16 mouse cellular contexts compared by ENCODE assay signal in the genomic region with DNA sequence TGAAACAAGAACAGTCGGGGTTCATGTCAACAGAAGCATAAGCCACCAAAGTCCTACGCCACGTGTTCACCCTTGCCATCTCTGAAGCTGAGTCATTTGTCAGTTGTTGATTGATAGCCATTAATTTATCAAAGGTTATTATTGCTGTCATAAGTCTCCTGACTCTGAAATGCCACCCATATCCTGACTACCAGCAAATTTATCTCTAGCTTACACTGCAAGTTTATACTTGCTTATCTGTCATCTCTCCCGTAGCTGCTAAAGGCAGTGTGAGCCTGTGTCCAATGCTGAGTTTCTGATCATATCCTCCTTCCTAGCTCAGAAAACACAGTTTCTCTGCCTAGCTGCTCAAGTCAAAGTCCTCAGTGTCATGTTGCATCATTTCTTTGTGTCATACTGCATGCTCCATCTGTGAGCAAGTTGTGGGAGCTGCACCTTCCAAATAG. TPM values are rescaled to one million over a fixed set of nuclear protein-coding genes. Genes with fewer than 3 reads are reported as not detected.
DNase-seq lines count a peak whose midpoint lies in the region; ATAC-seq lines count a peak whose summit lies in the region.
"Had no signal": no experiment of that assay in that cellular context is flagged by ENCODE, and none has a peak within 500 bp of the region (broad histone marks: within the 10 kb centered on the region; RNA-seq: fewer than 3 reads in every experiment).

No protein-coding gene starts in this region.

- H3K27me3 ChIP-seq in embryonic facial prominence, embryonic 15.5 days = no peaks in the 10 kb centered on the region
- no peaks in the 10 kb centered on the region for H3K27me3 ChIP-seq in embryonic facial prominence, embryonic 10.5 days (replicated peaks; ENCODE audit: low read depth, poor library complexity, severe bottlenecking)
- H3K27me3 ChIP-seq in liver, embryonic 15.5 days = no peaks in the 10 kb centered on the region
- H3K27me3 ChIP-seq: megakaryocyte, embryonic 14.5 days had no signal

- H3K9me3 ChIP-seq in embryonic facial prominence, embryonic 15.5 days (replicated peaks) = no peaks in the 10 kb centered on the region
- no peaks in the 10 kb centered on the region for H3K9me3 ChIP-seq in embryonic facial prominence, embryonic 10.5 days
- H3K9me3 ChIP-seq in liver, embryonic 15.5 days (replicated peaks) = no peaks in the 10 kb centered on the region
- H3K9me3 ChIP-seq: megakaryocyte, embryonic 14.5 days had no signal

- H3K4me2 ChIP-seq in embryonic facial prominence, embryonic 15.5 days (replicated peaks) = no peak overlapping the region
- H3K4me2 ChIP-seq in liver, embryonic 15.5 days = peak overlapping the region; percentile 55

- 64% methylated on average over 4 of the region's 4 CpGs for WGBS in embryonic facial prominence, embryonic 15.5 days
- WGBS in embryonic facial prominence, embryonic 10.5 days = 93% methylated on average over 4 of the region's 4 CpGs
- WGBS in liver, embryonic 15.5 days (ENCODE audit: insufficient replicate concordance) = 16% methylated on average over 4 of the region's 4 CpGs

- no peak overlapping the region for H3K4me3 ChIP-seq in embryonic facial prominence, embryonic 15.5 days (replicated peaks)
- no peak overlapping the region for H3K4me3 ChIP-seq in embryonic facial prominence, embryonic 10.5 days
- H3K4me3 ChIP-seq in liver, embryonic 15.5 days (replicated peaks) = no peak overlapping the region
- H3K4me3 ChIP-seq: left cerebral cortex, adult 2 months; megakaryocyte, embryonic 14.5 days; myocyte had no signal

- no peak for DNase-seq in embryonic facial prominence, embryonic 10.5 days (ENCODE audit: low spot score)
- peak; percentile 58 for DNase-seq in fat pad, adult 2 months (ENCODE audit: extremely low read depth, low read depth, low spot score)
- DNase-seq in right cerebral cortex, postnatal 4 days = no peak
- DNase-seq in cerebellum, adult 8-10 months = no peak
- DNase-seq: cerebellum, postnatal 25 days; kidney, postnatal 4 days; lung, adult 18-20 months; right cerebral cortex, postnatal 25 days had no signal

- ATAC-seq in embryonic facial prominence, embryonic 15.5 days (ENCODE audit: insufficient number of reproducible peaks, low FRiP score, low TSS enrichment, low read depth) = no peak
- peak; percentile 87 for ATAC-seq in liver, embryonic 15.5 days (ENCODE audit: insufficient read depth)
- ATAC-seq in frontal cortex, adult (ENCODE audit: low TSS enrichment) = no peak
- no peak for ATAC-seq in granulocyte monocyte progenitor cell, adult 5-6 weeks (replicated peaks; ENCODE audit: poor library complexity, severe bottlenecking)
- ATAC-seq: inflammation-experienced regulatory T-cells, adult 6 months had no signal

- peak overlapping the region; percentile 17; the same call in 1 of the 2 replicates for H3K27ac ChIP-seq in embryonic facial prominence, embryonic 15.5 days (replicated peaks)
- H3K27ac ChIP-seq in embryonic facial prominence, embryonic 10.5 days (replicated peaks) = no peak overlapping the region
- H3K27ac ChIP-seq in liver, embryonic 15.5 days (replicated peaks) = peak overlapping the region; percentile 97
- H3K27ac ChIP-seq: left cerebral cortex, adult 2 months had no signal

- H3K4me1 ChIP-seq in embryonic facial prominence, embryonic 15.5 days = 0 out of 2 replicates have a peak, but pooled peaks cover 4% of the 10 kb centered on the region
- H3K4me1 ChIP-seq in embryonic facial prominence, embryonic 10.5 days = no peaks in the 10 kb centered on the region
- peaks cover 77% of the 10 kb centered on the region for H3K4me1 ChIP-seq in liver, embryonic 15.5 days (replicated peaks)

- H3K36me3 ChIP-seq in embryonic facial prominence, embryonic 15.5 days = peaks cover 13% of the 10 kb centered on the region; the same call in 1 of the 2 replicates
- H3K36me3 ChIP-seq in embryonic facial prominence, embryonic 10.5 days (replicated peaks) = peaks cover 40% of the 10 kb centered on the region
- peaks cover 30% of the 10 kb centered on the region for H3K36me3 ChIP-seq in liver, embryonic 15.5 days (replicated peaks)

- H3K9ac ChIP-seq in embryonic facial prominence, embryonic 15.5 days = no peak overlapping the region
- H3K9ac ChIP-seq in liver, embryonic 15.5 days = peak overlapping the region; percentile 39; the same call in 1 of the 2 replicates

RNA-seq across cellular contexts. Expression of gene Gusb, which starts 28.0 kb away (rescaled TPM):
- polyA plus RNA-seq in embryonic facial prominence, embryonic 15.5 days (2015; fragmentation: Nextera tagmentation; extraction: Ambion mirVana) = 46.7 and 47.7 TPM in 2 replicates
- 45.3 and 47.7 TPM in 2 replicates for polyA plus RNA-seq in embryonic facial prominence, embryonic 10.5 days (2016; fragmentation: Nextera tagmentation; extraction: Ambion mirVana)
- 32.5 and 34.1 TPM in 2 replicates for polyA plus RNA-seq in liver, embryonic 15.5 days (2015; fragmentation: Nextera tagmentation; extraction: Ambion mirVana)
- total RNA-seq in granulocyte monocyte progenitor cell, adult 5-6 weeks (2014; fragmentation: Nextera tagmentation) = 119 and 163 TPM in 2 replicates
- total RNA-seq in granulocyte monocyte progenitor cell, adult 5-6 weeks (2017) = 91.6 and 103 TPM in 2 replicates

RNA-seq across cellular contexts. Expression of gene Vkorc1l1, which starts 33.1 kb away (rescaled TPM):
- polyA plus RNA-seq in embryonic facial prominence, embryonic 15.5 days (2015; fragmentation: Nextera tagmentation; extraction: Ambion mirVana) = 24.8 and 24.9 TPM in 2 replicates
- polyA plus RNA-seq in embryonic facial prominence, embryonic 10.5 days (2016; fragmentation: Nextera tagmentation; extraction: Ambion mirVana) = 29.2 and 34.7 TPM in 2 replicates
- polyA plus RNA-seq in liver, embryonic 15.5 days (2015; fragmentation: Nextera tagmentation; extraction: Ambion mirVana) = 18.4 and 21.7 TPM in 2 replicates
- total RNA-seq in granulocyte monocyte progenitor cell, adult 5-6 weeks (2014; fragmentation: Nextera tagmentation) = 36.6 and 44.6 TPM in 2 replicates
- 26.7 and 39.9 TPM in 2 replicates for total RNA-seq in granulocyte monocyte progenitor cell, adult 5-6 weeks (2017)

RNA-seq across cellular contexts. Expression of gene Asl, which starts 54.2 kb away (rescaled TPM):
- 30.0 and 30.4 TPM in 2 replicates for polyA plus RNA-seq in embryonic facial prominence, embryonic 15.5 days (2015; fragmentation: Nextera tagmentation; extraction: Ambion mirVana)
- polyA plus RNA-seq in embryonic facial prominence, embryonic 10.5 days (2016; fragmentation: Nextera tagmentation; extraction: Ambion mirVana) = 34.2 and 34.8 TPM in 2 replicates
- polyA plus RNA-seq in liver, embryonic 15.5 days (2015; fragmentation: Nextera tagmentation; extraction: Ambion mirVana) = 53.1 and 57.8 TPM in 2 replicates
- 34.6 and 40.6 TPM in 2 replicates for total RNA-seq in granulocyte monocyte progenitor cell, adult 5-6 weeks (2014; fragmentation: Nextera tagmentation)
- total RNA-seq in granulocyte monocyte progenitor cell, adult 5-6 weeks (2017) = 17.5 and 19.6 TPM in 2 replicates

RNA-seq across cellular contexts. Expression of gene Crcp, which starts 54.2 kb away (rescaled TPM):
- polyA plus RNA-seq in embryonic facial prominence, embryonic 15.5 days (2015; fragmentation: Nextera tagmentation; extraction: Ambion mirVana) = 37.9 and 39.4 TPM in 2 replicates
- 53.3 and 54.4 TPM in 2 replicates for polyA plus RNA-seq in embryonic facial prominence, embryonic 10.5 days (2016; fragmentation: Nextera tagmentation; extraction: Ambion mirVana)
- polyA plus RNA-seq in liver, embryonic 15.5 days (2015; fragmentation: Nextera tagmentation; extraction: Ambion mirVana) = 23.1 and 24.0 TPM in 2 replicates
- total RNA-seq in granulocyte monocyte progenitor cell, adult 5-6 weeks (2014; fragmentation: Nextera tagmentation) = 31.2 and 52.0 TPM in 2 replicates
- total RNA-seq in granulocyte monocyte progenitor cell, adult 5-6 weeks (2017) = 40.7 and 67.6 TPM in 2 replicates
